Mouse (Mus musculus): Measurements from ENCODE around the gene Olfr1042.
"Not testable (repeated sequence)": the region's sequence is repeated elsewhere in the genome, so short reads cannot be mapped to it uniquely, and the experiment has no call there.

Olfr1042 gene

GRCm38 (mm10) chr2:86161738-86162137 is at the start of gene Olfr1042:
Gene Olfr1042 (minus strand): TSS chr2:86161838.
- no peak for DNase-seq (ENCODE audit: low spot score in 2 of 2)

- DNase-seq (ENCODE audit: low spot score in 2 of 2) = no peak
These were observed 41.3 kb upstream of the Olfr1042 start, which contains the start of gene Olfr1045 for GRCm38 (mm10) chr2:86202909-86203308. Gene Olfr1045 (minus strand): TSS chr2:86203009.

- no peak for DNase-seq (ENCODE audit: low spot score in 2 of 2)
These were observed 34.2 kb upstream of the Olfr1042 start for GRCm38 (mm10) chr2:86195863-86196262.

- no peak for DNase-seq (ENCODE audit: low spot score in 2 of 2)
These were observed 23.9 kb upstream of the Olfr1042 start, which contains the start of gene Olfr52 for GRCm38 (mm10) chr2:86185583-86185982. Gene Olfr52 (minus strand): TSS chr2:86185683.

GRCm38 (mm10) chr2:86179950-86180349 is 18.3 kb upstream of the Olfr1042 start:
- DNase-seq (ENCODE audit: low spot score in 2 of 2) = no peak

- no peak for DNase-seq (ENCODE audit: low spot score in 2 of 2)
These were observed 16.1 kb upstream of the Olfr1042 start, which contains the start of gene Olfr1044 for GRCm38 (mm10) chr2:86177720-86178119. Gene Olfr1044 (minus strand): TSS chr2:86177820.

- DNase-seq (ENCODE audit: low spot score in 2 of 2) = not testable (repeated sequence)
These were observed 13.8 kb upstream of the Olfr1042 start for GRCm38 (mm10) chr2:86175422-86175821.

- no peak for DNase-seq (ENCODE audit: low spot score in 2 of 2)
These were observed 5.8 kb upstream of the Olfr1042 start, which contains the start of gene Olfr1043 for GRCm38 (mm10) chr2:86167422-86167821. Gene Olfr1043 (minus strand): TSS chr2:86167522.

GRCm38 (mm10) chr2:86146632-86147031 is 15.0 kb downstream of the Olfr1042 start, which contains the start of gene Olfr1040:
Gene Olfr1040 (minus strand): TSS chr2:86146732.
- no peak for DNase-seq (ENCODE audit: low spot score in 2 of 2)

GRCm38 (mm10) chr2:86135828-86136227 is 25.8 kb downstream of the Olfr1042 start, which contains the start of gene Olfr1039:
Gene Olfr1039 (minus strand): TSS chr2:86135928.
- no peak for DNase-seq (ENCODE audit: low spot score in 2 of 2)
